Comparison of ENCODE assay signal across 17 mouse cellular contexts in genomic region chr6:18621372-18622262, GRCm38 (mm10).
DNase-seq lines count a peak whose midpoint lies in the region; ATAC-seq and TF ChIP-seq lines count a peak whose summit lies in the region.
"Had no signal": no experiment of that assay in that cellular context is flagged by ENCODE, and none has a peak within 500 bp of the region (broad histone marks: within the 10 kb centered on the region; RNA-seq: fewer than 3 reads in every experiment).

No protein-coding gene starts in this region.

- H3K4me3 ChIP-seq in hindbrain, embryonic 15.5 days: no peak overlapping the region
- H3K4me3 ChIP-seq in thymus, adult 2 months (ENCODE audit: control insufficient read depth, insufficient read depth, low read length): no peak overlapping the region
- H3K4me3 ChIP-seq: forebrain, embryonic 10.5 days had no signal

- no peak overlapping the region for H3K9ac ChIP-seq in hindbrain, embryonic 15.5 days

- peak; percentile 65 for ATAC-seq in hindbrain, embryonic 15.5 days (ENCODE audit: low FRiP score, low read depth)

- H3K9me3 ChIP-seq in hindbrain, embryonic 15.5 days: no peaks in the 10 kb centered on the region
- H3K9me3 ChIP-seq: forebrain, embryonic 10.5 days had no signal

- H3K27me3 ChIP-seq in hindbrain, embryonic 15.5 days: no peaks in the 10 kb centered on the region
- no peaks in the 10 kb centered on the region for H3K27me3 ChIP-seq in thymus, adult 2 months (ENCODE audit: control insufficient read depth, insufficient read depth, low read length)

- no peak for TF ChIP-seq CTCF in thymus, adult 2 months (IDR thresholded peaks at IDR 0.05; ENCODE audit: borderline replicate concordance, control insufficient read depth, extremely low read depth, insufficient read depth, low read length, poor library complexity)

- H3K4me2 ChIP-seq in hindbrain, embryonic 15.5 days: no peak overlapping the region
- H3K4me2 ChIP-seq: heart, embryonic 11.5 days had no signal

- WGBS in hindbrain, embryonic 15.5 days: 61% methylated on average over 6 of the region's 6 CpGs
- WGBS in thymus, adult 2 months: 86% methylated on average over 6 of the region's 6 CpGs

- peak; percentile 15 for DNase-seq in layer of hippocampus, adult 11-12 months (ENCODE audit: low spot score)
- DNase-seq in layer of hippocampus, postnatal 25 days (ENCODE audit: extremely low spot score in 1 of 2, low spot score in 1 of 2): no peak
- DNase-seq in right cerebral cortex, adult 2 months (ENCODE audit: low spot score in 2 of 2): peak; percentile 13 to 29
- DNase-seq in right cerebral cortex, postnatal 25 days: no peak
- peak; percentile 51 for DNase-seq in telencephalon, adult 2 months (ENCODE audit: low read depth, low spot score)
- DNase-seq in spleen, adult 12 weeks (ENCODE audit: low spot score): no peak
- DNase-seq in thymus, adult 2 months: no peak
- DNase-seq: cerebellum, adult 11-12 months; gastrocnemius, postnatal 36 days; heart, postnatal 4 days; kidney, adult 18-20 months; kidney, postnatal 25 days; lung, adult 2 months; thymus, postnatal 4 days had no signal

- TF ChIP-seq POLR2A in thymus, adult 2 months (IDR thresholded peaks at IDR 0.05; ENCODE audit: control insufficient read depth, extremely low read depth, insufficient read depth, low read length, poor library complexity): no peak

- peak overlapping the region; percentile 26; the same call in 1 of the 2 replicates for H3K27ac ChIP-seq in hindbrain, embryonic 15.5 days (replicated peaks)
- H3K27ac ChIP-seq in thymus, adult 2 months (ENCODE audit: control insufficient read depth, insufficient read depth, low read length): no peak overlapping the region
- H3K27ac ChIP-seq: forebrain, embryonic 10.5 days had no signal

- no peaks in the 10 kb centered on the region for H3K36me3 ChIP-seq in hindbrain, embryonic 15.5 days
- H3K36me3 ChIP-seq in thymus, adult 2 months (ENCODE audit: control insufficient read depth, insufficient read depth, low read length): no peaks in the 10 kb centered on the region
- H3K36me3 ChIP-seq: forebrain, embryonic 10.5 days had no signal

- H3K4me1 ChIP-seq in hindbrain, embryonic 15.5 days (replicated peaks): no peaks in the 10 kb centered on the region
- no peaks in the 10 kb centered on the region for H3K4me1 ChIP-seq in thymus, adult 2 months (replicated peaks; ENCODE audit: control insufficient read depth, insufficient read depth, low read length)

Comparison
In these comparisons a context has a peak if more than half of its experiments do, and no peak if none do; other contexts are left out.
1. DNase-seq: peak in layer of hippocampus, adult 11-12 months (single experiment), right cerebral cortex, adult 2 months (2 of 2) and telencephalon, adult 2 months (single experiment); none in layer of hippocampus, postnatal 25 days (0 of 2), right cerebral cortex, postnatal 25 days (single experiment), spleen, adult 12 weeks (single experiment) and thymus, adult 2 months (single experiment).